Mouse (Mus musculus) kidney, postnatal 0 days (tissue): ENCODE measurements around the gene Zfp831. TPM values are rescaled to one million over a fixed set of nuclear protein-coding genes. Genes with fewer than 3 reads are reported as not detected.

Experiments
- ATAC-seq: fragments of 200-750 bp; cut with Nextera tagmentation; replicated peaks from 2 replicates; pipeline ENCODE4 v1.8.0; 2017; ENCODE audit warnings: low read depth, moderate number of reproducible peaks, moderate TSS enrichment, moderate library complexity; ENCODE audit not compliant: low FRiP score
- DNase-seq: peaks from one replicate; pipeline ENCODE4 v3.0.0-alpha.2; 2016; ENCODE audit warnings: low spot score
- H3K27ac ChIP-seq: fragments of 300-500 bp; sonication (generic); 2 replicates; pipeline ENCODE4 v1.5.1; 2014; ENCODE audit warnings: mild to moderate bottlenecking
- H3K27me3 ChIP-seq: fragments of 300-500 bp; sonication (generic); 2 replicates; pipeline ENCODE4 v1.6.1; 2014; ENCODE audit warnings: low read length, mixed read lengths; ENCODE audit not compliant: insufficient read depth
- H3K36me3 ChIP-seq: fragments of 300-500 bp; sonication (generic); 2 replicates; pipeline ENCODE4 v1.6.1; 2014; ENCODE audit warnings: low read length, mixed read lengths; ENCODE audit not compliant: insufficient read depth
- H3K4me1 ChIP-seq: fragments of 300-500 bp; sonication (generic); replicated peaks from 2 replicates; pipeline ENCODE4 v1.6.1; 2014; ENCODE audit warnings: antibody characterized with exemption, low read length, mixed read lengths; ENCODE audit not compliant: insufficient read depth
- H3K4me2 ChIP-seq: fragments of 300-500 bp; sonication (generic); 2 replicates; pipeline ENCODE4 v1.6.1; 2014; ENCODE audit warnings: mild to moderate bottlenecking, low read length, moderate library complexity, mixed read lengths
- H3K4me3 ChIP-seq: fragments of 300-500 bp; sonication (generic); replicated peaks from 2 replicates; pipeline ENCODE4 v1.5.1; 2014; ENCODE audit warnings: low read depth, low read length
- H3K9ac ChIP-seq: fragments of 300-500 bp; sonication (generic); 2 replicates; pipeline ENCODE4 v1.6.1; 2014; ENCODE audit warnings: low read depth, low read length
- H3K9me3 ChIP-seq: fragments of 300-500 bp; sonication (generic); replicated peaks from 2 replicates; pipeline ENCODE4 v1.6.1; 2016; ENCODE audit warnings: low read length, inconsistent platforms, mixed read lengths
- CTCF ChIP-seq: IDR thresholded peaks from 2 replicates; pipeline ENCODE4 v1.5.1; 2016; ENCODE audit warnings: antibody characterized with exemption, low read depth, mild to moderate bottlenecking, moderate library complexity
- WGBS: fragments of 180-500 bp; shearing (Covaris S2); extraction: QIAGEN DNeasy Blood & Tissue Kit; methylation state at CpG from one replicate; pipeline ENCODE4 v1.1.7; 2014; 5-methylcytosine and 5-hydroxymethylcytosine counted together
- polyA plus RNA-seq: library from polyadenylated mRNA; unstranded; fragments of >200 nt; fragmentation: Nextera tagmentation; extraction: Ambion mirVana; gene quantifications from 2 replicates; pipeline ENCODE4 v1.2.1, GENCODE M21; 2015

Zfp831 gene
- polyA plus RNA-seq, 1 experiment from 2014 or later = not detected

- ATAC-seq = no peak
- Histone ChIP-seq H3K27me3 (no peaks in the 10 kb centered on the region), H3K4me1 (no peaks in the 10 kb centered on the region; the same call in 1 of the 2 replicates), H3K9ac (no peak overlapping the region), H3K9me3 (no peaks in the 10 kb centered on the region), H3K36me3 (no peaks in the 10 kb centered on the region), H3K27ac (no peak overlapping the region), H3K4me2 (peak overlapping the region; percentile 72), H3K4me3 (peak overlapping the region; percentile 35)
- WGBS = 33% methylated on average over 11 of the region's 11 CpGs
- TF ChIP-seq CTCF = peak; percentile 45
- DNase-seq = peak; percentile 5
Observed at GRCm38 (mm10) chr2:174672506-174673190, 29.3 kb downstream of the Zfp831 start.

- ATAC-seq = peak; percentile 73
- Histone ChIP-seq H3K4me1 (no peaks in the 10 kb centered on the region; the same call in 1 of the 2 replicates), H3K27me3 (no peaks in the 10 kb centered on the region), H3K9ac (peak overlapping the region; percentile 31), H3K27ac (no peak overlapping the region), H3K9me3 (no peaks in the 10 kb centered on the region), H3K4me2 (peak overlapping the region; percentile 72), H3K4me3 (peak overlapping the region; percentile 35), H3K36me3 (no peaks in the 10 kb centered on the region)
- DNase-seq = peak; percentile 92
- under 1% methylated on average over 25 of the region's 25 CpGs for WGBS
- peak; percentile 76 for TF ChIP-seq CTCF
Observed at GRCm38 (mm10) chr2:174673592-174674286, 30.4 kb downstream of the Zfp831 start.

- Histone ChIP-seq H3K4me1 (no peaks in the 10 kb centered on the region; the same call in 1 of the 2 replicates), H3K9me3 (no peaks in the 10 kb centered on the region), H3K9ac (peak overlapping the region; percentile 31), H3K4me3 (peak overlapping the region; percentile 35), H3K27ac (no peak overlapping the region), H3K27me3 (no peaks in the 10 kb centered on the region), H3K4me2 (peak overlapping the region; percentile 72), H3K36me3 (no peaks in the 10 kb centered on the region)
- 3% methylated on average over 16 of the region's 16 CpGs for WGBS
- ATAC-seq (no peak), DNase-seq (peak; percentile 23)
- no peak for TF ChIP-seq CTCF
Observed at GRCm38 (mm10) chr2:174674287-174675045, 31.1 kb downstream of the Zfp831 start.

- no peaks in the 10 kb centered on the region for H3K36me3 ChIP-seq
- H3K4me3 ChIP-seq = no peak overlapping the region
- ATAC-seq (no peak), DNase-seq (peak; percentile 89)
- TF ChIP-seq CTCF = peak; percentile 92
- no peak overlapping the region for H3K9ac ChIP-seq
- H3K9me3 ChIP-seq = no peaks in the 10 kb centered on the region
- H3K4me2 ChIP-seq = no peak overlapping the region
- no peak overlapping the region for H3K27ac ChIP-seq
- WGBS = 18% methylated on average over 9 of the region's 9 CpGs
- no peaks in the 10 kb centered on the region; the same call in 1 of the 2 replicates for H3K4me1 ChIP-seq
- no peaks in the 10 kb centered on the region for H3K27me3 ChIP-seq
Observed at GRCm38 (mm10) chr2:174675642-174676041, 32.3 kb downstream of the Zfp831 start.

GRCm38 (mm10) chr2:174701351-174701750 is 58.0 kb downstream of the Zfp831 start:
- Histone ChIP-seq H3K27me3 (no peaks in the 10 kb centered on the region), H3K27ac (no peak overlapping the region), H3K9ac (no peak overlapping the region), H3K4me3 (no peak overlapping the region), H3K9me3 (no peaks in the 10 kb centered on the region), H3K4me2 (no peak overlapping the region), H3K36me3 (no peaks in the 10 kb centered on the region), H3K4me1 (no peaks in the 10 kb centered on the region)
- DNase-seq (no peak), ATAC-seq (no peak)
- WGBS = 86% methylated on average over 8 of the region's 8 CpGs
- TF ChIP-seq CTCF = no peak

- Histone ChIP-seq H3K4me2 (no peak overlapping the region), H3K9me3 (no peaks in the 10 kb centered on the region), H3K9ac (no peak overlapping the region), H3K27ac (no peak overlapping the region), H3K36me3 (no peaks in the 10 kb centered on the region), H3K27me3 (no peaks in the 10 kb centered on the region), H3K4me1 (no peaks in the 10 kb centered on the region), H3K4me3 (no peak overlapping the region)
- 84% methylated on average over 16 of the region's 16 CpGs for WGBS
- DNase-seq (no peak), ATAC-seq (no peak)
- no peak for TF ChIP-seq CTCF
Observed at GRCm38 (mm10) chr2:174707101-174707500, 63.8 kb downstream of the Zfp831 start.
